Mouse (Mus musculus): Measurements from ENCODE around the gene Atrx.

DNA sequence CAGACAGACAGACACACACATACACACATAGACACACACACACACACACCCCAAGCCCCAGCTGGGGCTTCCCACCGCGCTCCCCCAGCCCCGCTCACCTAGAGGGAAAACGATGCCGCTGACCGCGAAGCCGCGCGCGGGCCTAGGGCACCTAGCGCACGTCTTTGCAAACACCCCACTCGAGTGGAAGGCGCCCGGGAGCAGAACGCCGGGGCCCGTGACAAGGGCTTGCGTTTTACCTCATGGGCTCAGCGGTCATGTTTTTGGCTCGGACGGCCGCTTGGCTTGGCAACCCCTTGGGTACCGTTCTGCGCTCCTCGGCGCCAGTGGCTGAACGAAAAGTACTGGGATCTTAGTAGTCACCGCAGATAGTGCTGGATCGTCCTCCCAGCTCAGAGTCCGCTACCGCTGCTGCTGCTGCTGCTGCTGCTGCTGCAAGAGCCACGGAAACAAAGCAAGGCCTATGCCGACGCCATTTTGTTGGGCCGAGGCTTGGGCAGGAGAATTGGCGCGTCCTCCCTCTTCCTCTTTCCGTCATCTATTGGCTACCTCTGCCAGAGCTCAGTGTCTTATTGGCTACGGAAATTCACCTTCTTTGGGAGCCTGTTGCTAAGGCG lies at the start of gene Atrx:
- TF ChIP-seq CTCF (IDR thresholded peaks at IDR 0.05; ENCODE audit: borderline replicate concordance, control insufficient read depth, extremely low read depth, insufficient read depth, low read length, poor library complexity) (no peak), POLR2A (IDR thresholded peaks at IDR 0.05; ENCODE audit: control insufficient read depth, extremely low read depth, insufficient read depth, low read length, poor library complexity) (peak; percentile 70)

All from thymus, adult 2 months (tissue).